Mouse (Mus musculus) kidney, embryonic 16.5 days (tissue): ENCODE measurements around the gene Smim24. TPM values are rescaled to one million over a fixed set of nuclear protein-coding genes. Genes with fewer than 3 reads are reported as not detected.

Experiments
- ATAC-seq: fragments of 200-750 bp; cut with Nextera tagmentation; 2 replicates; pipeline ENCODE4 v1.8.0; 2017; ENCODE audit warnings: moderate TSS enrichment; ENCODE audit not compliant: low FRiP score, low TSS enrichment
- H3K27ac ChIP-seq: fragments of 300-500 bp; sonication (generic); 2 replicates; pipeline ENCODE4 v1.5.1; 2014; ENCODE audit warnings: low read length
- H3K27me3 ChIP-seq: fragments of 300-500 bp; sonication (generic); 2 replicates; pipeline ENCODE4 v1.6.1; 2014; ENCODE audit warnings: low read length, control low read depth, mixed read lengths; ENCODE audit not compliant: insufficient read depth
- H3K36me3 ChIP-seq: fragments of 300-500 bp; sonication (generic); 2 replicates; pipeline ENCODE4 v1.6.1; 2014; ENCODE audit warnings: low read length, control low read depth, mixed read lengths; ENCODE audit not compliant: insufficient read depth
- H3K4me1 ChIP-seq: fragments of 300-500 bp; sonication (generic); 2 replicates; pipeline ENCODE4 v1.6.1; 2014; ENCODE audit warnings: low read length, control low read depth, mixed read lengths; ENCODE audit not compliant: insufficient read depth
- H3K4me2 ChIP-seq: fragments of 300-500 bp; sonication (generic); replicated peaks from 2 replicates; pipeline ENCODE4 v1.6.1; 2014; ENCODE audit warnings: low read depth, low read length
- H3K4me3 ChIP-seq: fragments of 300-500 bp; sonication (generic); 2 replicates; pipeline ENCODE4 v1.5.1; 2014; ENCODE audit warnings: mild to moderate bottlenecking, low read length
- H3K9ac ChIP-seq: fragments of 300-500 bp; sonication (generic); replicated peaks from 2 replicates; pipeline ENCODE4 v1.6.1; 2014; ENCODE audit warnings: low read length
- H3K9me3 ChIP-seq: fragments of 300-500 bp; sonication (generic); 2 replicates; pipeline ENCODE4 v1.6.1; 2016; ENCODE audit warnings: low read length, control low read depth
- WGBS: fragments of 180-500 bp; shearing (Covaris S2); extraction: QIAGEN DNeasy Blood & Tissue Kit; methylation state at CpG from one replicate; pipeline ENCODE4 v1.1.7; 2014; 5-methylcytosine and 5-hydroxymethylcytosine counted together
- polyA plus RNA-seq: library from polyadenylated mRNA; unstranded; fragments of >200 nt; fragmentation: Nextera tagmentation; extraction: Ambion mirVana; gene quantifications from 2 replicates; pipeline ENCODE4 v1.2.1, GENCODE M21; 2015

The Smim24 gene
- polyA plus RNA-seq, 1 experiment from 2014 or later = 44.1 TPM

DNA sequence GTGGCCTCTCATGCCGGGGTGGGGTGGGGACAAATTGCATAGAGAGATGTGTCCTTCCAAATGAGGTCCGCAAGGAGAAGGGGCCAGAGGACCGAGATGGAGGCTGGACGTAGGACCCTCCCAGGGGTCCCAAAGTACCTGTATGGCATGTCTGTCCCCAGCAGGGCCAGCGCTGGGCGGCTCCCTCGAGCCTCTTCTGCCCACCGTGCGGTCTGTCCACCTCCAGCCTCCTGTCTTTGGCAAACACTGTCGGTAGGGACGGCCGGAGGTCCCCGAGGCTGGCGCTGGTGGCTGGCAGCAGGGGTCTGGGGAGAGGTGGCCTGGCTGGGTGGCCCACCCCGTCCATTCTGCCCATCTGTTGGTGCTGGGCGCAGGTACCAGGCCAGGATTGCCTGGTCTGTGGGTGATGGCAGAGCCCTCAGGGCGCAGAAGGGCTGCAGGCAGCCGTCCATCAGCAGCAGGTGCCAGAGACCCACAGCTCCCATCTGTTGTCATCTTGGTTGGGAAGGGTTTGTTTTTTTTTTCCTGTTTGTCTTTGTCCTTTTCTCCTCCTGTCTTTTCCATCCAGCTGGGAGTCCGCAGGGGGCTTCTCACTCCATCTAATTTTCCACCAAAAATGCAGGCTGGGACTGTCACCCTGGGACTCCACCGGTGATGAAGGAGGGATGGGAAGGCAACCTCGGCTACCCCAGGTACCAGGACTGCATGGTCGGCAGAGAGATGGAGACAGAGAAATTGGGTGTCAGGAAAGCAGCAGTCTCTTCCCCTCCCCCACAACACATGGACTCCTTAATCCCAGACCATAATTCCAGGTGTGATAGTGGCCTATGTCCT, 7.7 kb downstream of the Smim24 start:
- no peak overlapping the region for H3K4me2 ChIP-seq
- H3K27me3 ChIP-seq = no peaks in the 10 kb centered on the region
- H3K27ac ChIP-seq = peak overlapping the region; percentile 95
- H3K4me1 ChIP-seq = peaks cover 45% of the 10 kb centered on the region
- 67% methylated on average over 22 of the region's 22 CpGs for WGBS
- H3K9me3 ChIP-seq = no peaks in the 10 kb centered on the region
- peaks cover 39% of the 10 kb centered on the region; the same call in 1 of the 2 replicates for H3K36me3 ChIP-seq
- no peak overlapping the region; the same call in 1 of the 2 replicates for H3K9ac ChIP-seq
- no peak for ATAC-seq
- H3K4me3 ChIP-seq = no peak overlapping the region

DNA sequence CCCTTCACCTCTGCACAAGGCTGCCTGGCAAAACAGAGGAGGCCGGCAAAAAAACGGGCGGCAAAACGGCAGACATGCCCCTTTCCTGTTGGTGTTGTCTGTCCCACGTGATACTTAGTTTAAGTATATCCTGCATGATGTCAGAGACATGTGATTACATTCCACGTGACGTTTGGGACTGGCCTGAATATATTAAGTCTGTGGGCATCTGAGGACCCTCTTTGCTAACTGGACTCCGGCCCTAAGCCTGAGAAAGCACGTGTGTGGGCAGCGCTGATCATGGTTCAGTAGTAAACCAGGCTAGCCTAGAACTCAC, 8.3 kb downstream of the Smim24 start:
- Histone ChIP-seq H3K27me3 (no peaks in the 10 kb centered on the region), H3K9ac (peak overlapping the region; percentile 51), H3K36me3 (peaks cover 44% of the 10 kb centered on the region; the same call in 1 of the 2 replicates), H3K9me3 (no peaks in the 10 kb centered on the region), H3K27ac (peak overlapping the region; percentile 95), H3K4me1 (peaks cover 45% of the 10 kb centered on the region), H3K4me2 (no peak overlapping the region), H3K4me3 (no peak overlapping the region)
- ATAC-seq = peak; percentile 1; the same call in 1 of the 2 replicates
- 35% methylated on average over 10 of the region's 10 CpGs for WGBS

DNA sequence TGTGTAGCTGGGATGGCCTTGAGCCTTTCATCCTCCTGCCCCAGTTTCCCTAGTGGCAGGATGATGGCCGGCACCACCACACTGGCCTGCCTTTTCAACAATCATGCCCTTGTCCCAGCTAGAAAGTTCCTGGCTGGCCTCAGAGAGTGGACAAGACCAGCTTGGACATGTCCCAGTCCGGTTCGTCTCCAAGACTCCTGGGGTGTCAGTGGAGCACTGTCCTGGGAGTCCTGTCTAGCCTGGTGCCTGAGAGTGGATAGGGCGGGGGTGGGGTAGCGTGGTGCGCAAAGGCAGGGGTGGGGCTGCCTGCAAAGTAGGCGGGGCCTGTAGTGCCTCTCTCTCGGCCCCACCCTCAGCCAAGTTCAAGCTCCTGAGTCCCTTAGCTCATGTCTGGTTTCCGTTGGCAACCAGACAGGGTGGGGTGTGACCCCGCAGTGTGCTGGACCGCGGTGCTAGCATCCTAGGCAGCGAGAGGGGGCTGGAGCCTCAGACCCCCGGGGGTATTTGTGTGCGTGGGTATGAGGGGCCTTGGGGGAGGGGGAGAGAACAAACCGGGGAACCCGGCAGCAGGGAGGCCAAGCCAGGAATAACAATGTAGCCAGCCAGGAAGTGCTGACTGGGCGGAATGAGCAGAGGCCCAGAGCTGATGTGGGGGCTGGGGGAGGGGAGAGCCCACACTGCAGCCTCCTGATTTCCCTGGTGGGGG, 8.8 kb downstream of the Smim24 start:
- 0 out of 2 replicates have a peak overlapping the region, but pooled peaks have one; percentile 9 for H3K4me3 ChIP-seq

DNA sequence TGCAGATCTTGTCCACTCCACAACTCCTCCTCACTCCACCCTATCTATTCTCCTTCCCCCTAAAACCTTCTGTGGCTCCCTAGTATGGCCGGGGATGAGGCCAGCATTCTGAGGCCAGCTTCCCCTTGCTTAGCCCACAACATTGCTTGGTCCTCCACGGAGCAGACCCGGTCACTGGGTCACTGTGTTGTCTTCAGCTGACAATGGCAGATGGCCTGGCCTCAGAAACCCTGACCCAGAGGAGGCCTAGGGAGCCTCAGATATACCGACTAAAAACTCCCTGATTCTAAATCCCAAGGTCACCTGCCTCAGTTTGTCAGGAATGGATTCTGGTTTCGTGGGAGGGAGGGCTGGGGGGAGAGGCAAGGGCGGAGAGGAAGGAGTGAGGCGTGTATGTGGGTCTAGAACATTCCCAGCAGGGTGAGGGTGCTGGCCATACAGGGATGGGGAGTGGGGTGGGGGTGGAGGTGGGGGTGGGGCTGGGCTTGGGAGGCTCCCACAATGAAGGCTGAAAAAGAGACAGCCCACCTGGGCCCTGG, 9.4 kb downstream of the Smim24 start:
- ATAC-seq = no peak
- Histone ChIP-seq H3K9me3 (no peaks in the 10 kb centered on the region), H3K27ac (peak overlapping the region; percentile 95), H3K4me1 (peaks cover 48% of the 10 kb centered on the region), H3K27me3 (no peaks in the 10 kb centered on the region), H3K36me3 (peaks cover 51% of the 10 kb centered on the region; the same call in 1 of the 2 replicates), H3K9ac (peak overlapping the region; percentile 57), H3K4me2 (peak overlapping the region; percentile 42), H3K4me3 (0 out of 2 replicates have a peak overlapping the region, but pooled peaks have one; percentile 9)
- WGBS = 21% methylated on average over 7 of the region's 7 CpGs

More for the DNA sequence above, 8.8 kb downstream of the Smim24 start:
- ATAC-seq = peak; percentile 84
- peaks cover 50% of the 10 kb centered on the region; the same call in 1 of the 2 replicates for H3K36me3 ChIP-seq
- peak overlapping the region; percentile 95 for H3K27ac ChIP-seq
- H3K27me3 ChIP-seq = no peaks in the 10 kb centered on the region
- WGBS = 6% methylated on average over 18 of the region's 18 CpGs
- peak overlapping the region; percentile 42 for H3K4me2 ChIP-seq
- peak overlapping the region; percentile 51 for H3K9ac ChIP-seq
- H3K4me1 ChIP-seq = peaks cover 44% of the 10 kb centered on the region
- H3K9me3 ChIP-seq = no peaks in the 10 kb centered on the region

DNA sequence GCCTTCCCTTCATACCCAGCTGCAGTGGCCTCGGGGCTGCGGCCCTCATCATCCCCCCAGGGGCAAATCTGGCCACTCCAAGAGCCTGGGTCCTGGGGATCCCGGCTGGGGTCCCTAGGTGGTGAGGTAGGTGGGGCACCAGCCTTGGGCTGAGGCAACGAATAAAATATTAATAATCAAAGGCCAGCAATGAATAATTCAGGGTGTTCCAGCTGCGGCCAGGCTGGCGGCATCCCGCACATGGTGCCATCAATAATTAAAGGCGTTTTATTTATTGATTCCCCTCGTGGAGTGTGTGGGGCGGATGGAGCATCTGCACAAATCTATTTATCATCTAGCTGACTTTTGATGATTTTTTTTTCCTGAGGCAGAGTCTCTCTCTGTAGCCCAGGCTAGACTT, 10.7 kb downstream of the Smim24 start:
- H3K27me3 ChIP-seq = no peaks in the 10 kb centered on the region
- H3K9ac ChIP-seq = no peak overlapping the region
- H3K36me3 ChIP-seq = peaks cover 51% of the 10 kb centered on the region; the same call in 1 of the 2 replicates
- no peak for ATAC-seq
- WGBS = 68% methylated on average over 10 of the region's 10 CpGs
- H3K27ac ChIP-seq = peak overlapping the region; percentile 95
- no peak overlapping the region for H3K4me3 ChIP-seq
- peaks cover 60% of the 10 kb centered on the region for H3K4me1 ChIP-seq
- no peak overlapping the region for H3K4me2 ChIP-seq
- H3K9me3 ChIP-seq = no peaks in the 10 kb centered on the region

DNA sequence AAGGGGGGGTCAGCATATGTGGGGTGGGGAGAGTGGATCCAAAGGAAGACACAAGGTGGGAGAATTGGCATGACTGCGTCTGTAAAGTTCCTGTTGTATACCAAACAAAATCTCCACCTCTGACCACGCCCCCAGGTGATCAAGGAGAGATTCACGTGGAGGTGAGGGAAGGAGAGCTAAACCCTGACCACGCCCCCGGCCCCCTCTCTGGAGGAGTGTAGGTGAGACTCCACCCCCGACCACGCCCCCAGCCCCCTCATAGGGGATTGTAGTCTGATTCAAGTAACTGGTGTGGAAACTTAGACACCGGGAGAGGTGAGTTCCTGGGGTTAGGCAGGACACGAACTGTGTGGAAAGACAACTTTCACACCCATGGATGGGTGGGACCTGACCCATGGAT, 11.2 kb downstream of the Smim24 start:
- no peaks in the 10 kb centered on the region for H3K27me3 ChIP-seq
- no peak overlapping the region; the same call in 1 of the 2 replicates for H3K27ac ChIP-seq
- H3K9me3 ChIP-seq = no peaks in the 10 kb centered on the region
- no peak overlapping the region for H3K9ac ChIP-seq
- no peak overlapping the region for H3K4me3 ChIP-seq
- 30% methylated on average over 9 of the region's 9 CpGs for WGBS
- peaks cover 48% of the 10 kb centered on the region; the same call in 1 of the 2 replicates for H3K36me3 ChIP-seq
- no peak for ATAC-seq
- H3K4me1 ChIP-seq = peaks cover 66% of the 10 kb centered on the region
- no peak overlapping the region for H3K4me2 ChIP-seq

DNA sequence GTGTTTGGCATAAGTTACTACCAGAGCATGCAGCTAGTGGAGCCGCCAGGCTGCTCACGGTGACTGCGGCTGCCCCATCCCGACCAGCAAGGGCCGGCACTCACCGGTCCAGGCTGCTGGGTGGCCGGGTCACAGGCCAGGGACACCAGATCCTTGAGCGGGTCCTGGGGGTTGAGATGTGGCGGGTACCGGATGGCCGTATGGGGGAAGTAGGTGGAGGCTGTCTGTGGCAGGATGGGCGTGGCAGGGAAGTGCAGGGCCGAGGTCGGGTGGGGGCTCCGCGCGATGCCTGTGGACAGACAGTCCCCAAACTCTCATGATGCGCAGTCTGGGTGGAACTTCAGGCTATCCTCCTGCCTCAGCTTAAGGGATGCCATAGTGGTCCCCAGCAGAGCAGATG, 11.9 kb downstream of the Smim24 start:
- Histone ChIP-seq H3K9me3 (no peaks in the 10 kb centered on the region), H3K9ac (0 out of 2 replicates have a peak overlapping the region, but pooled peaks have one; percentile 39), H3K27me3 (no peaks in the 10 kb centered on the region), H3K4me3 (no peak overlapping the region), H3K4me1 (peaks cover 73% of the 10 kb centered on the region), H3K4me2 (no peak overlapping the region), H3K27ac (peak overlapping the region; percentile 28; the same call in 1 of the 2 replicates), H3K36me3 (peaks cover 42% of the 10 kb centered on the region; the same call in 1 of the 2 replicates)
- no peak for ATAC-seq
- 44% methylated on average over 18 of the region's 18 CpGs for WGBS

DNA sequence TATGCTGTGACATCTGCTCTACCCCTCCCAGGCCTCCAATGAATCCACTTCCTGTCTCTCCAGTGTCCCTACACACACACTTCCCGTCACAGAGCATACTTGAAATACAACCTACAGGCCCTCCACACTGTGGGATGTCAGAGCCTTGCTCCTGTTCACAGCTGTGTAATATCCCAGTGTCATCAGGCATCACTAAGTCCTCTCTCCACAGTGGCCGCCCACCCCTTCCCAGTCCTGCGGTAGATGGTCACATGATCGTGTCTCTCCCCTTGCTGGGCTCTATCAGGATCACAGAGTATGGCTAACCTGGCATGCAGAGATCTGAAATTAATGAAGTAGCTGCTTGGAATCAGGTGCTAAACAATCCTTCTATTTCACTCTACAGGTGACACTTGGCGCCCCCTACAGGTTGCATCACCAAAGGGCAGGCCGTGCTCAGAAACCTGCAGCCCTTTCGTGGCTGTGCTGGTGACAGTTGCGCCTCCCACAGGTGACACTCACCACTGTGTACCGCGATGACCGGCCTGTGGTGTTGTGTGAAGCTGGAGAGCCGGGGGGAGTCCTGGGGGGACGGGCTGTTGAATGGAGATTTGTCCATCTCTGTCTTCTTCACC, 12.8 kb downstream of the Smim24 start:
- Histone ChIP-seq H3K27ac (peak overlapping the region; percentile 4; the same call in 1 of the 2 replicates), H3K27me3 (no peaks in the 10 kb centered on the region), H3K4me1 (peaks cover 79% of the 10 kb centered on the region), H3K9ac (no peak overlapping the region), H3K4me3 (no peak overlapping the region), H3K4me2 (no peak overlapping the region), H3K9me3 (no peaks in the 10 kb centered on the region), H3K36me3 (peaks cover 33% of the 10 kb centered on the region; the same call in 1 of the 2 replicates)
- WGBS = 52% methylated on average over 13 of the region's 13 CpGs
- ATAC-seq = no peak
